Mouse (Mus musculus) lung, adult 2 months (tissue): ENCODE measurements around the gene Grk6. TPM values are rescaled to one million over a fixed set of nuclear protein-coding genes. Genes with fewer than 3 reads are reported as not detected.

ENCODE experiments used
- DNase-seq: peaks from one replicate; pipeline ENCODE4 v3.0.0; 2022
- H3K4me1 ChIP-seq: fragments of 200-500 bp; 2 replicates; pipeline ENCODE4 v1.6.1; 2011; ENCODE audit warnings: low read length; ENCODE audit not compliant: control insufficient read depth, insufficient read depth
- H3K4me3 ChIP-seq: fragments of 200-500 bp; replicated peaks from 2 replicates; pipeline ENCODE3; 2011; ENCODE audit warnings: low read depth, mild to moderate bottlenecking, control low read depth, low read length; ENCODE audit errors: extremely low read depth
- CTCF ChIP-seq: fragments of 200-500 bp; IDR thresholded peaks from 2 replicates; pipeline ENCODE4 v1.5.1; 2011; ENCODE audit warnings: mild to moderate bottlenecking, low read length, control low read depth; ENCODE audit not compliant: insufficient read depth
- POLR2A ChIP-seq: fragments of 200-500 bp; IDR thresholded peaks from 2 replicates; pipeline ENCODE4 v1.6.1; 2011; ENCODE audit warnings: low read depth, mild to moderate bottlenecking, control low read depth, low read length, borderline replicate concordance; ENCODE audit errors: extremely low read depth
- WGBS: fragments of 180-500 bp; shearing (Covaris S2); methylation state at CpG from one replicate; pipeline ENCODE4 v1.1.7; 2018; 5-methylcytosine and 5-hydroxymethylcytosine counted together
- polyA plus RNA-seq: library from polyadenylated mRNA; depleted of rRNA; stranded (reverse); fragments of >200 nt; gene quantifications from 2 replicates; pipeline ENCODE4 v1.2.3, GENCODE M21; 2012; rRNA removed

The Grk6 gene
- polyA plus RNA-seq, 1 experiment, result 55.5 TPM

DNA sequence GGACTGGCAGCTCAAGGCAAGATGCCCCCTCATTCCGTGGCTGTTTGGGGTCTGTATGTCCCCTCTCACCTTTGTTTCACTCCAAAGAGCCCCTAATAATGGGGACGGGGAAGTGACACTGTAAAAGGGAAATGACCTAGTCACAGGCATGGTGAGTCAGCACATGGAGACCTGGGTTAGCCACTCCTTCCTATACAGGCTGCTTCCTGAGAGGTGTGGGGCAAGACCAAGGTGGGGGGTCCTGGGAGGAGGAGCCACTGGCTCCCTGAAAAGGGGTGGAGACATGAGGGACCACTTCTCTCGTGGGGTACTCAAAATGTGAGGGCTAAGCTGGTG, 65.4 kb downstream of the Grk6 start:
- no peak overlapping the region for H3K4me3 ChIP-seq
- WGBS, result 34% methylated on average over 3 of the region's 3 CpGs
- TF ChIP-seq POLR2A, result no peak
- TF ChIP-seq CTCF, result no peak
- peaks cover 13% of the 10 kb centered on the region for H3K4me1 ChIP-seq
- peak; percentile 19 for DNase-seq

Other genes with a start within 250 kb of the Grk6 start
- 16.7 and 21.6 TPM in 2 replicates for gene Nsd1, start 235.3 kb upstream of the Grk6 start, polyA plus RNA-seq
- 216 and 247 TPM in 2 replicates for gene Prelid1, start 124.6 kb upstream of the Grk6 start, polyA plus RNA-seq
- gene Rab24, start 123.1 kb upstream of the Grk6 start, polyA plus RNA-seq, result 60.4 and 69.2 TPM in 2 replicates
- 1.5 and 2.7 TPM in 2 replicates for gene Mxd3, start 115.2 kb upstream of the Grk6 start, polyA plus RNA-seq
- gene Lman2, start 82.3 kb upstream of the Grk6 start, polyA plus RNA-seq, result 76.2 and 80.8 TPM in 2 replicates
- 11.7 and 11.8 TPM in 2 replicates for gene Rgs14, start 75.3 kb upstream of the Grk6 start, polyA plus RNA-seq
- 0.28 and 1.7 TPM in 2 replicates for gene Slc34a1, start 46.9 kb upstream of the Grk6 start, polyA plus RNA-seq
- gene Pfn3, start 29.8 kb upstream of the Grk6 start, polyA plus RNA-seq, result not detected in 2 replicates
- 0.19 and 0.36 TPM in 2 replicates for gene F12, start 18.3 kb upstream of the Grk6 start, polyA plus RNA-seq
- 5.6 and 9.6 TPM in 2 replicates for gene Prr7, start 19.2 kb downstream of the Grk6 start, polyA plus RNA-seq
- gene Dbn1, start 43.0 kb downstream of the Grk6 start, polyA plus RNA-seq, result 20.6 and 21.6 TPM in 2 replicates
- 72.1 and 80.5 TPM in 2 replicates for gene Pdlim7, start 68.6 kb downstream of the Grk6 start, polyA plus RNA-seq
- 39.8 TPM in 2 replicates for gene Dok3, start 84.2 kb downstream of the Grk6 start, polyA plus RNA-seq
- gene Ddx41, start 91.6 kb downstream of the Grk6 start, polyA plus RNA-seq, result 58.0 and 61.1 TPM in 2 replicates
- 142 and 151 TPM in 2 replicates for gene Fam193b, start 126.0 kb downstream of the Grk6 start, polyA plus RNA-seq
- gene Tmed9, start 128.7 kb downstream of the Grk6 start, polyA plus RNA-seq, result 59.3 and 81.6 TPM in 2 replicates
- gene B4galt7, start 154.8 kb downstream of the Grk6 start, polyA plus RNA-seq, result 21.2 TPM in 2 replicates
- 16.3 and 25.3 TPM in 2 replicates for gene Caml, start 177.9 kb downstream of the Grk6 start, polyA plus RNA-seq
- gene Ddx46, start 190.0 kb downstream of the Grk6 start, polyA plus RNA-seq, result 9.9 and 15.8 TPM in 2 replicates
- 33.2 and 42.0 TPM in 2 replicates for gene B230219D22Rik, start 248.1 kb downstream of the Grk6 start, polyA plus RNA-seq